Mouse (Mus musculus): ENCODE measurements at regions not wholly inside any gene's neighbourhood (a gene's known extent, or its start where the extent isn't known, plus 50 kb on each side); places are given as distances from the start of the nearest gene placed in this dataset.
"Not testable (repeated sequence)": the region's sequence is repeated elsewhere in the genome, so short reads cannot be mapped to it uniquely, and the experiment has no call there.

DNA sequence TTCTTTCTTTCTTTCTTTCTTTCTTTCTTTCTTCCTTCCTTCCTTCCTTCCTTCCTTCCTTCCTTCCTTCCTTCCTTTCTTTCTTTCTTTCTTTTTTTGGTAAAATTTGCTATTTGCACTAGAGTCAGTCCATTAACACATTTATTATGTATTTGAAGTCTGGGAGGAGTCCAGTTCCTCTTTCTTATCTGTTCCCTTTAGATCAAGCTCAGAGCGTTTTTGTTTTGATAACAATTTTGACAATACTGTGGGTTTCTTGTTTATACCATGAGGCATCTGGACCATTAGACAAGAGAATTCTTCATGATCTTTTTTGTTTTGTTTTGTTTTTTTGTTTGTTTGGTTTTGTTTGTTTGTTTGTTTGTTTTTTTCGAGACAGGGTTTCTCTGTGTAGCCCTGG is 52.3 kb upstream of the Cttnbp2 start:
- not testable (repeated sequence) for DNase-seq

DNA sequence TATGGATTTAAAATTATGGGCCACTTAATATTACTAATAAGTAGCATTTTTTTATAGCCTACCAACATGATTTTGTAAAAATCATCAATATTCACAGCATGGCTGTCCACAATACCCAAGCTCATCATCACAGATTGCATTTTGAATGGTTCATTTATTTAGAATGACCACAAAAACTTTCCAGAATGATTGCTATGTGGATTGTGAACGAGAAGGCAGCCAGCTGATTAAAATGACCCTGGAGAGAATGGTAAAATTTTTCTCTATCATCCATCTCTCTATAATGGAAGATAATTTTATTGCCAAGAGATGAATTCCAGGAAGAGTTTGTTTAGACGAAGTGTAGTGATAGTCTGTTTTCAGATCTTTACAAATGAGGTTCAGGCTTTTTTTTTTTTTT is 54.6 kb upstream of the Cttnbp2 start:
- no peak for DNase-seq

DNA sequence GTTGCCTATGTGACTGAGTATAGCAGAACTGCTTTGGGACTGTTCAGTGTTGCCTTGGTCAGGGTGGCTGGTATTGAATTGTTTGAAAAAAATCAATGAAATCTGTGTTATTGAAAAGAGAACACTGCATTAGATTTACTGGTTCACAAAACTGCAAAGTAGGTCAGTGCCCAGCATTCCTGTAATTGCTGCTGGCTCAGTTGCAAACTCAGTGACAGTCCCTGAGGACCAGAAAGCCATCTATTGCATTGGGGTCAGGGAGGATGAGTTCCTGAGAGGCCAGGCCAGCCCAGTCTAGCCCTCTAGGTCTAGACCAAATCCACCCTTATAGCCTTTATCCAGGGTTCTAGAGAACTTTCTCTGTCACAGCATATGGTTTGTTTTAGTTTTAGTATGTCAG is 63.9 kb upstream of the Cttnbp2 start:
- peak; percentile 5 for DNase-seq

DNA sequence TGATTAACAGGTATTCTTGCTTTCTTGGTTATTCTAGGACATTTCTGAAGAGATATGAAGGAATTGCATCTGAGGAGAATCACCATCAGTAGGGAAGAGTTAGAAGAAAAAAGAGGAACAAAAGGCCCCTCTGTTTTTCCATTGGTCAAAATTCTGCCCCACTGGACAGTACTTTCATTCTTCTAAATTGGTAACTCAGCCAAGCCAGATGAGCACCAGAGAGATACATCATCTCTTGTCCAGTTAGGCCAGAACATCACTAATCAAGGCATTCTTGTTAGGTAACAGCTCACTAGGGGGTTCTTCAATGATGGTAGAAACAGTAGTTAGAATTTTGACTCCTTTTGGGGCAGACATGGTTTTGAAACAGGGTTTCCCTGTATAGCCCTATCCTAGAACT is 74.8 kb upstream of the Cttnbp2 start:
- no peak for DNase-seq

DNA sequence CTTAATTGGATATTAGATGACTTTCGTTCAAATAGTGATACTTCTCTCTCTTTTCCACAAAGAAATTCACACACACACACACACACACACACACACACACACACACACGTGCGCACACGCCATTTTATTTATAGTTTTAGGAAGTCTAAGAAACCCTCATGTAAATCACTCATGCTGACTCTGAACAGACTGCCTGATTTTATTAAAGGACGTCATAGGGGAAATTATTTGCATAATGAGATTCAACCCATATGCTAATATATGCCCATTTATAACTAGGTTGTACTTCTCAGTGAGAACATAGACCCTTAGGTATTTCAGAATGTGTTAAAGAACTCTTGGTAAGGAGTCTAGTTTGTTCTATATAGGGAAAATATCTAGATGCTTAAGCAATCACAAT is 82.0 kb upstream of the Cttnbp2 start:
- DNase-seq: no peak

DNA sequence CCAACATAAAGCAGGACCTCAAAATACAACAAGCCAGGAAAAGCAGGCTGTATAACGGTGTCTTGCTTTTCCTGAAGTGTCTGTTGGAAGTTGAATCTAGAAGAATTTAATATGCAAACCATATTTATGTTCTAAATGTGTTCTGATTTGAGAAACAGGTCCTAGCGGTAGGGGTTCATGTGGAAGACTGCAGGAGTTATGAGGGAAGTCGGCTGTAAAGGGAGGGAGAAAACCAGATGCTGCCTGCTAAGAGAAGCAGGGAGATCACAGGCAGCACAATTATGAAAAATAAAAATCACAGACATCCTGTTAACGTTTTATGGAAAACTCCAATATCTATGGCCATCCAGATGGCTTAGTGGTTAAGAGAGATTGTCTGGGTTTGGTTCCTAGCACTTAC is 85.0 kb upstream of the Cttnbp2 start:
- no peak for DNase-seq

DNA sequence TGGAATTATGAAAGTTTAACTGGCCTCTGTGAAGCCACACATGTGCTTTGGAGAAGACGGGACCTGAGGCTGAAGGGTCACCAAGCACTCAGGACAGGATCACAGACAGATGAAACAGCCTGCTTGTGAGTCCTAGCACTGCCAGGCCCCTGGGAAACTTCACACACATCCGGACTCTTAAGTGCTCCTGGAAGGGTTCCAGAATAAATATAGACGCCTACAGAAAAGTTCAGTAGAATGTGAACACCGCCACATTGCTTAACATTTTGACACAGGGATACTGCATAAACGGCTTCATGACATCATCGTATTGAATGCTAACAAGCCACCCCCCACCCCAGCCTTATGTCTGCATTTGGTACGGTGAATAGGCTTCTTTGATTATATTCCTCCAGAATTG is 87.3 kb upstream of the Cttnbp2 start:
- DNase-seq: peak; percentile 2

DNA sequence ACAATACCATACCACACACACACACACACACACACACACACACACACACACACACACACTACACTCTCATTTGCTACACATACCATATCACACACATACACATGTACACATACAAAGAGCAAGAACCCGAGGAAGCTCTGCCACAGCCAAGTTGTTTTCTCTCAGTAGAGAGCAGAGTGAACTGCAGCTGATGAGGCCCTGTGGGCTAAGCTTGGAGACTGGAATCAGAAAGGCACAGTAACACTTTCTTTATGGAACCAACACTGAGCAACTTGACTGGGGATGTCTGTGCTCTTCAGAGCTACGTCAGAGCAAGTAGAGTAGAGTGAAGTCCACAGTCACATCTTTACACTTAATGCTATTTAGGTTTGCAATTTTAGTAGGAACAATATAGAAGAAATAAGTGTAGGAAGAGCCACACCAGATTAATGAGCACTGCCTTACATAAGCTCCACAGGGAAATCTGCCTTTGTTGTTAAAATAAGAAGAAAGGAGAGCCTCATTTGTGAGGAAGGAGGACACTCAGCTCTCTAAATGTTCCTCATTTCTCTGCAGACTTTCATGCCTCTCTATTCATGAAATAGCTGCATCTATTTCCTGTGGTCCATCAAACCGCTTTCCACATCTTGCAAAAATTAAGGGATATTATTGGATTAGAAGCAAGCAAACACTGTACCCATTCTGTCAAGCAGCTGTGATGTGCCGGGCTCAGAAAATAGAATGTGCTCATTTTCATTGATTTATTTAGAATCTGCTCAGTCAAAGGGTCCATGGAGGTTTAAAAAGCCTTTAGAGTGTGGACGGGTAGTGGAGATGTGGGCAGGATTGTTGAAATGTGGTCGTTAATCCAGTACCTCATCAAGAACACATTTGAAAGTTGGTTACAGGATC is 107.0 kb upstream of the Cttnbp2 start:
- DNase-seq: no peak

DNA sequence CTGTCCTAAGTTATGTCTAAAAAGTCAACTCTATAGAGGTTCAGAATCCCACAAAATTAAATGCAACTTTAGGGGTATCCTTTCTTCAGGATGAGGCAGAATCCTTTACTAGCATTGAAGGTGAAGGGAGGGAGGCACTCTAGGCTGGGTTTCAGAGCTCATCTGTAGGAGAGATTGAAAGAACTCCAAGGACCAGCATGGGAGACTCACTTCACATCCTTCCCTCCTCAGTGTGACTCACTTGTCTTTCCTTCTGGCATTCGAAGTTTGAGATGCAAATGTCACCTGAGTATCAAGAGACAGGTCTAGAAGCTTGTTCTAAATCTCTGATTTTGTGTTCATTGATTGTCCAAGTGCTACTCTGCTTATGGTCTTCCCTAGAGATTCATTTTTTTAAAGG is 113.9 kb upstream of the Cttnbp2 start:
- no peak for DNase-seq

DNA sequence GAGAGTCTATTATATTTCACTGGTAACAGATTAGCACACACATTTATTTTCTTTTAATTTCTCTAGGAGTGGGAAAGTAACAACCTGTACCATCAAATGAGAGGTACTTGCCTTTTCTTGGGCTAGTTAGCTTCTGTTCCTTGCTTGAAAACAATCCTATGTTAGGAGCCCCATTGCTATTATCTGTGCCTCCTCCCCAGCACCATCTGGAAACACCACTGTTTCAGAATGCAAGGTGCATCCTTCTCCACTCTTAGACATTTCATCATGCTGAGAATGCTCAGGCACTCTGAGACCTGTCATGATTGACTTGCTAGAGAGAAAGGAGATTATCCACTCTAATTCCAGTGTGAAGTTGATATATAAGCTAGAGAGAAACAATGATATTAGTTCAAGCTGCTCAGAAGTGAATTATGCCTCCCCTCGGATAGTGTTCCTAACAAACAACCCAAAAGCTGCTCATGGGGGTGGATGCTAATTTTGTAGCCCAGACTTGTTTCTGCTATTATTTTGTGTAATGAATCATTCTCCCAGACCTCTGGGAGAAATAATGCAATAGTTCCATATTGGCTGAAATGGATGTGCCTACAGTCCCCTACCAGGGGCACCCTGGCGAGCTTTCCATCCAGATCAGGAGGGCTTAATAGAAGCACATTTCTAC is 119.0 kb upstream of the Cttnbp2 start:
- DNase-seq: no peak

DNA sequence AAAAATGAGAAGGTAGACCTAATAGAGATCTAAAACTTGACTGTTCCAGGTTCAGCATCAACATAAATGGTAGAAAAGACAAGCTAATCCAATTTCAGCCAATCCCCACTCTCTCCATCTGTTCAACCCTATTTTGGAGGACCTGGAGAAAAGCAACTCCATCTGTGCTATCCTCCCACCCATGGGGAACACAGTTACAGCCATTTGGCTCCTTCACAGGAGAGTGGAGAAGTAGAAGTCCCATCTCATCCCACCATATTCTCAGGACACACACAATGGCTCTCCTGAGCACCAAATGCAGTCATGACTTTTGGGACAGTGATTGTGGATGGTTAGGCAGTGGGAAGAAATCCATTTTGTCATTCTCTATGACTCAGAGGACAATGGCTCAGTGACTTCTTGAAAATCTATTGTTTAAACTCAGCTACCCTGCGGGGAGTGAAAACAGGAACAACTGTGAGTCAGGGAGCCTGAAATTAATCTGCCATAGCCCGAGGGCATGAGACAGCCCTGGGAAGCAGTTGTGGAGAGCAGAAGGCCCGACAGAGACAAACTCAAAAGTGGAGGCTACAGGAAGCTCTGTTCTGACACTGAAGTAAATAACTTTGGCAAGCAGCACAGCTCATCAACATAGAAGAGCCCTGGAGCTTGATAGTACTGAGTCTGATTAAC is 125.2 kb upstream of the Cttnbp2 start:
- no peak for DNase-seq

DNA sequence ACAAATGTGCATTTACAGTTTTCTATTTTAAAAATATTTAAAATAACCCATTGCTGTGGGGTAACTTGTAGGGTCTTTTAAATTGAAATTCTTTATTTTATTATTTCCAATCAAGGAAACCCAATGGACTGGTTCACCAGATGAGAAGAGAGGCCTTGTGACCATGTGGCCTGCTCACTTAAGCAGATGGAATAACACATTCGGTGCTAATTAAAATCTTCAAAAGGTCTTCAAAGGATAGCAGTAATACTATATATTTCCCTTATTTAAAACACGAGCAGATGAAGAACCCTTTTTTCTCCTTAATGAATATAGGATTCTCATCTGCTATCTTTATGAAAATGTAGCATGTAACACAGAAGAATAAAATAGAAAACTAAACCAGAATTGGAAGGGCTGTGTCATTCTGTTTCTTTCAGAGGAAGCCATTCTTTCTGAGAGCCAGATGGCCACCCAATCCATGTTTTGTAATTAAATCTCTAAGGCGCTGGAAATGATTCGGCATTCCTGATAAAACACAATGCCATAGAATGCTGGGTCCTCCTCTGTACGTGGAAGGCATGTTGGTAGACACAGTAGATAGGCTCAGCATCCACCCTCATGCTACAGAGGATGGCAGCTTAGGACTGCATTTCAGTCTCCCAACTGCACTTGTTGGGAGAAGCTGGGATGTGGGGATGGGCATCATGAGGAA is 134.4 kb upstream of the Cttnbp2 start:
- no peak for DNase-seq

DNA sequence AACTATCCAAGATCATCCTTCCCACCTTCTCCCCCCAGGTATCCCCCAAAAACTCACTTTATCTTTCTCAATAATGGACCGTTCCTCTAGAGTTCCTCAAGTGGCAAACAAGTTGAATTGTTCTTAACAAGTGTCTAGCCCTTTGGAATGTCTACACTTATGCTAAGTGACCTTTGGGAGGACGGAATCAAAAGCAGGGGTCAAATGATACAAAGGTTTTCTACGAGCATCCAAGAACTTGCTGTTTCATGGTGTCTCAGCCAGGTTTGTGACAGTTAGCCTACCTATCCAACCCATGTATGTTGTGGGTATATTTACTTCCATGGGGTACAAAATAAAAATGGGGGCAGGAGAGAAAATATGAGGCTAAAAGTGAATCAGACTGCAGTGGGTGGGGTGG is 136.7 kb upstream of the Cttnbp2 start:
- DNase-seq: no peak

DNA sequence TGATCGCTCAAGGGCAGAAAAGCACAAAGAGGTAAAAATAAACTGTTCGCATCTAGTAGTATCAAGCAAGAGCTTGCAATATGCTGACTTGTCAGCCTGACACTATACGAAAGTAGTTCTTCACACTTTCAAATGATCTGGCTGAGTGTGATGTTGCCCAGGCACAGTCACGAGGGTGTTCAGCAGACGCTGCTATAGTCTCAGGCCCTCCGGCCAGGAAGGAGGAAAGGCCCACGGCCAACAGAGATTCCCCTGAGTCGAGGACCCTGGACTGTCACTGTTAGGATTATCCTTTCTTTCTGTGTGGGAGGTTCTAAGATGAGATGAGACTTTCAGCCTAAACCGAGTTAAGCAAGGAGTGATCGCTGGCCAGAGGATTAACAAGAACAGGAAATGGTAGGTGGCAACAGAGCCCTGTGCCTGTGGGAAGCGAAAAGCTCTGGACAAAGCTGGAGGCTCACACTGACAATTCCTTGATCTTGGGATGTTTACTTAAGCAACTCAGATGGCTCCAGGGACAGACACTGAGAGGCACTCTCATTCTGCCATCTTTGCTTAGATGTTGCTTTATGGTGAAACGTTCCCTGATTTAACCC is 137.5 kb upstream of the Cttnbp2 start:
- no peak for DNase-seq

DNA sequence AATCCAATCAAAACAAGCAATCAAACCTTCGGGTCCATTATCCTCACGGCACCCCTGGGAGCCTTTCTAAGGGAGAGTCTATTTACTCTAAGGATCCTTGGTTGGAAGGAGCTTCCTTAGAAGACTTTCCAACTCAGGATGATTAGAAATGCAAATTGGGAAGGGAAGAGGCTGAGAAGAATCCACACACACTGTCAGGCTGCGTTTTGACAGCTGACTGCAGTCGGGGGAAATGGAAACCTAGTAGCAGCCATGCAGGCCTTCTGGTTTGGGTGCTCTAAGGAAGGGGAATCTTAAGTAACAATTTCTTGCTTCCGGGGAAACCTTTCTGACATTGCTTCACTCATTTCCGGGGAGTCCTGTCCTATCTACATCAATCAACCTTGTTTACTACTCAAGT is 139.6 kb upstream of the Cttnbp2 start:
- DNase-seq: no peak

DNA sequence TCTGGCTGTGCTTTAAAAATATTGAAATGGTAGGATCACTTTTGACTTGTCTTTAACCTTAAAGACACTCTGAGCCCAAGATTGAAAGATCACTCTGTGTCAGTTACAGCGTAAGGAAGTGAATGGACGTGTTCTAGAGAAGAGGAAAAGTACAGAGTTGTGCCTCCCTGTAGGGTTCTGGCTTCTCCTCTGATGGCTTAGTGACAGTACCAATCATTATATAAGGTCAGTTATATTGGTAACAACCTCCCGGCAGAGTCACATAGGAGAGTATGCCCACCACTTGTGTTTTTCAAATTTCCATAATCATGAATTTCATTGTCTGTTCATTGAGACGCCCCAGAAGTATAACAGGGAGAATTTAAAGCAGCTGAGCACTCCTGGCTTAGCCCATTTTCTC is 141.6 kb upstream of the Cttnbp2 start:
- DNase-seq: no peak

DNA sequence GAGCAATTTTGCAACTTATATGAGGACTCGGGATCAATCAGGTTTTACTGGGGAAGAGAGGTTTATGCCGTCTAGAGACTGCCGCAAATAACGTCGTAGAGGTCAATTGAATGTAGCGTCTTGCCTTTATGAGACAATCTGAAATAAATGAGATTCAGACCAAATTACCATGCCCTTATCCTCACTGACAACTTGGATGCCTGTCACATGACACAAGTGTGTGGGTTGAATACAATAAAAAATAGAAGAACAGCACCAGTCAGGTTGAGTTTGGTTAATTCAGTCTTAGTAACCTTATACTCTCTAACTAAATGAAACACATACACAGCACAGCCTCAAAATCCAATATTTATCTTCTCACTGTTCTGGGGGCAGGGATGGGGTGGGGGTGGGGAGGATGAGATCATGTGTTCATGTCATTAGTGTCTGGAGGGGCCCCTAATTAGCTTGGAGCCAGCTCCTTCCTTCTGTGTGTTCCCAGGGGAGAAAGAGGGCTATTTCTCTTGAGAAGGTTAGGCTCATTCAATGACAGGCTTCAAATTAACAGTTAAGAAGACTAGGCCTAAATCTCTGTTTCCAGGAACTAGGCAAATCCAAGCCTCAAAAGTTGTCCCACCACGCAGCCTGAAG is 142.2 kb upstream of the Cttnbp2 start:
- DNase-seq: no peak

DNA sequence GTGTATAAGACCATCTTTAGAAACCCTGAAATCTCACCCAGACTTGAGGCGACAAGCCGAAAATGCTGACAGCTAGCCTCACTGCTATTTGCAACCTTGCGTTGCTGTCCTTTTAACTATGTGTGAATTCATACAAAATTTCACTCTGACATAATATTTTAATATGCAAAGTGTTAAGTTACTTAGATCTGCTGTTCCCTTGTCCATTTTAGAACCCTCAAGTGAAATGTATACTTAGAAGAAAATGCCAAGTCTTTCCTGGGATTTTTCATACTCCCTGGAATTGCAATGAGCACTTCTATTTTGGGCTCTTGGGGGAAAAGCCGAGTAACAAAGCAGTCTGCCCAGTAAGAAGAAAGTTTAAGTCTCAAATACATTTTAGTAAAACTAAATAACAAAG is 150.0 kb upstream of the Cttnbp2 start:
- DNase-seq: no peak

DNA sequence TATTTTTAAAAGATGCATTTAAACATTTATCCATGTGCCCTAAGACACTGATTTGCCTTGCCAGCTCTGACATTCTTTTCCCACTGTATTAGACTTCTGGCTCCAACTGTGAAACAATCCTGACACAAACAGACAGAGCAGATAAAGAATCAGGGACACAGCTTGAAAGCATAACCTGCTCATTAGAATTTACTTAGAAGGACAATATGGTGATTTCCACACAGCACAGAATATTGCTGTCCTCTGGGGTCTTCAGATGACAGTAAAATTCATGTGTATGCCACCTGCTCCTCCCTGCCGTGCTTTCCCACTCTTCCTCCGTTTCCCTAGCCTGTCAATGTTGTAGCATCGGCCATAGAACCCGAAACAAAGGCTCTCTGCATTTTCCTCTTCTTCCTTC is 151.3 kb upstream of the Cttnbp2 start:
- no peak for DNase-seq

DNA sequence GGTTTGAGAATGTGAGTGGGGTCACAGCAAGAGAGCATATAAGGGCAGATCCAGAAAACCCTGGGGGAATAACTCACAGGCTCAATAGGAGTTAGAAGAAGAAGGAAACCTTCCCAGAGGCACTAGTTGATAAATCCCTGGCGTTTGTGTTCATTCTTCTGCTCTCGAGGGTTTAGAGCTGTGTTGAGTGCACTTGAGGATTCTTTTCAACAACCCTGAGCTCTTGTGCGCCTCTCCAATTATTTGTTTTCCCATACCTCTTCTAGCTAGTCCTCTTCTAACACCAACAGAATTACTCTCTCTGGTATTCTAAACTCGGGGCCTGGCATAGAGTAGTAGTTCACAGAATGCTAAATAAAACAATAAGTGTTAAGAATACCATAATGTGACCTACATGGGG is 151.9 kb upstream of the Cttnbp2 start:
- no peak for DNase-seq

DNA sequence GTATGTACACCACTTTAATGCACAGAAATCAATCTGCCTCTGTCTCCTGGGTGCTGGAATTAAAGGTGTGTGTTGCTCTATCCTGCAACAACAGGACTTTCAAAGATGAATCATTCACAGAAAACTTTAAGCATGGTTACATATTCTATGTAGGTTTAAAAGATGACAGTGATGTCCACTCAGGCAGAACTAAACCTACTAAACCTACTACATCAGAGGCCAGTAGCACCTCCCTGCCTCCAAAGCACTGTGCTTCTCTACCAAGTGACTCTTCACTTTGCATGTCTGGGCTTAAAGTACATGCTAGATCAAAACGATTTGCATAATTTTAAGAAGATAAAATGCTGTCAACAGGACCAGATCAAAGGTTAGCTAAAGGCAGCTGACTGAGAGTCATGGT is 156.0 kb upstream of the Cttnbp2 start:
- no peak for DNase-seq
